Mouse (Mus musculus): ENCODE data around the gene Lamc2.

The Lamc2 gene

DNA sequence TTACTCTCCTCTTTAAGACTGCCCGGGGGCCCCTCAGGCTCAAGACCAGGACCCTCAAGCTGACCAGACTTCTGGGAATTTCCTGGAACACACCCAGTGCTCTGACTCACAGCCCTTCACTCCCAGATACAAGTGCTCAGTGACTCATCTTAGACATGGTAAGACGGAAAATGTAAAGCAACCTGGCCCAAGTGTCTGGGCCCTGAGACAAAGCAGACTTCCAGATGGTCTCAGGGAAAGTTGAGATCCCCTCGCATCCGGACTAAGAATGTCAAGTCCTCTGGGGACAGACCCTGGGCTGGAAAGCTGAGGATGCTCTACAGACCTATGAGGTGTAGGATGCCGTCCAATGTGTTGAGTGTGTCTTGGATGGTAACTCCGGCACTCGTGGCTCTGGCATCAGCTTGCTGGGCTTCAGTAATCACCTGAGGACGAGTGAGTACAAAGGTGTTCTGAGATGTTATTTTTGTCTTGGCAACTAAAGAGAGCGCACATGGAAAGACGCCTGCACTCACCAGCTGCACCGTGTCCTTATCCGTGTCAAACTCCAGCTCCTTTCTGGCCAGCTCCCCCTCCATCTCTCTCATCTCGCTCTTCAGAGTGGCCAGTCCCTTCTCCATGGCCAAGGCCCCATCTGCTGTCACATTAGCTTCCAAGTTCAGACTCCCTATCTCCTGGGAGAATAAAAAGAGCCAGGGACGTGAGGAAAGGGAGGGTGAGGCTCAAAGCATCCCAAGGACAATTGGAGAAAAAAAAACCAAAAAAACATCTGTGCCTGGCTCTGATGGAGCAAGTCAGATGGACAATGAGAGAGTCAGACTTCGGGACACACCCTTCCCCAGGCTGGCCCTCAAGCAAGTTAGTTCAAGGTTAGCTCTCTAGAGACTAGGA lies 59.5 kb downstream of the Lamc2 start:
- DNase-seq = no peak

- no peak for DNase-seq
Observed at GRCm38 (mm10) chr1:153125287-153126275, 60.7 kb downstream of the Lamc2 start.

- no peak for DNase-seq
Observed at GRCm38 (mm10) chr1:153124502-153124901, 61.7 kb downstream of the Lamc2 start.

DNA sequence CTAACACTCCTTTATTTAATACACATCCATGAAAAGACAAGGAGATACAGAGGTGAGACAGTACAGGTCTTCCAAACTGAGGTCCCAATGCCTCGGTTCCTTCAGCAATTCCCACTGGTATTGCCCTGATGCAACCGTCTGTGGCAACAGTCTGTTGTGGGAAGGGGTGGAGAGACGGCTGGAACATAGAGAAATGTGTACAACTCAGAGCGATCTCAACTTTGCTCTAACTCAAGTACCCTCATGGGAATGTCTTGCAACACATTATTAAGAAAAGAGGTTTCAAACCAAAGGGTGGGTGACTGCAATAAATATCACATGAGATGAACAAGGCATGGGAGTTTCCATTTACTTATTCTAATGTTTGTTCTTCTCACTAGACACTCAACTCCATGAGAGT lies 63.5 kb downstream of the Lamc2 start:
- no peak for DNase-seq

GRCm38 (mm10) chr1:153121320-153121719 lies 64.9 kb downstream of the Lamc2 start:
- DNase-seq = no peak

- DNase-seq = no peak
Observed at GRCm38 (mm10) chr1:153120544-153120943, 65.7 kb downstream of the Lamc2 start.

GRCm38 (mm10) chr1:153115315-153115714 lies 70.9 kb downstream of the Lamc2 start:
- no peak for DNase-seq

- no peak for DNase-seq
Observed at GRCm38 (mm10) chr1:153111596-153111995, 74.7 kb downstream of the Lamc2 start.

- no peak for DNase-seq
Observed at GRCm38 (mm10) chr1:153109836-153110235, 76.4 kb downstream of the Lamc2 start.

DNA sequence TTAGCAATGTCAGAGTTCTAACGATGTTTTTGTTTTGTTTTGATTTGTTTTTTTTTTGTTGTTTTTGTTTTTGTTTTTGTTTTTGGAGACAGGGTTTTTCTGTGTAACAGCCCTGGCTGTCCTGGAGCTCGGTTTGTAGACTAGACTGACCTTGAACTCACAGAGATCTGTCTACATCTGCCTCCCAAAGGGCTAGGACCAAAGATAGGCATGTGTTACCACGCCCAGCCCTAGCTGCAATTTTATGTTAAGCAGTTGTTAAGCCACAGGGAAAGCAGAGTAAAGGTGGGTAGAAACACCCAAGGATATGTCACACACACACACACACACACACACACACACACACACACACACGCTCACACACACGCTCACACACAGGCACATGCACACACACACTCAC lies 76.9 kb downstream of the Lamc2 start:
- DNase-seq = no peak

- no peak for DNase-seq
Observed at GRCm38 (mm10) chr1:153107866-153108265, 78.4 kb downstream of the Lamc2 start.

DNA sequence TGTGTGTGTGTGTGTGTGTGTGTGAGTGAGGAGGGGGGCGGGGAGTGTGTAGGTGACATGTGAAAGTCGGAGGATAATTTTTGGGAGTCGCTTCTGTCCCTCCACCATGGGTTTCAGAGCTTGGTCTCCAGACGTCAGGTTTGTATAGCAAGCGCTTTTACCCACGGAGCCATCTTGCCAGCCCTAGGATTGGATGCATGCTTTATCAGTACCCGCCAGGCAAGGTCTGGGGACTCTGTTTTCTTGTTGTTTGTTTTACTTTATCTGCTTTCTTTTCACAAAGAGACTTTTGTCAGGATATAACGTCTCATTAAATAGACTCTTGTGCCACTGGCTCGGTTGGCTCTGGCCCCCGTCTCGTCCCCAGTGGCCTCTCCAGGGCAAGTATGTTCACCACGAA lies 81.4 kb downstream of the Lamc2 start:
- DNase-seq = no peak

GRCm38 (mm10) chr1:153103186-153103554 lies 83.1 kb downstream of the Lamc2 start:
- no peak for DNase-seq

- no peak for DNase-seq
Observed at GRCm38 (mm10) chr1:153102296-153103185, 83.7 kb downstream of the Lamc2 start.

GRCm38 (mm10) chr1:153101327-153101880 lies 84.8 kb downstream of the Lamc2 start:
- peak; percentile 25 for DNase-seq

- no peak for DNase-seq
Observed at GRCm38 (mm10) chr1:153100912-153101311, 85.3 kb downstream of the Lamc2 start.

- DNase-seq = no peak
Observed at GRCm38 (mm10) chr1:153098586-153098985, 87.7 kb downstream of the Lamc2 start.

DNA sequence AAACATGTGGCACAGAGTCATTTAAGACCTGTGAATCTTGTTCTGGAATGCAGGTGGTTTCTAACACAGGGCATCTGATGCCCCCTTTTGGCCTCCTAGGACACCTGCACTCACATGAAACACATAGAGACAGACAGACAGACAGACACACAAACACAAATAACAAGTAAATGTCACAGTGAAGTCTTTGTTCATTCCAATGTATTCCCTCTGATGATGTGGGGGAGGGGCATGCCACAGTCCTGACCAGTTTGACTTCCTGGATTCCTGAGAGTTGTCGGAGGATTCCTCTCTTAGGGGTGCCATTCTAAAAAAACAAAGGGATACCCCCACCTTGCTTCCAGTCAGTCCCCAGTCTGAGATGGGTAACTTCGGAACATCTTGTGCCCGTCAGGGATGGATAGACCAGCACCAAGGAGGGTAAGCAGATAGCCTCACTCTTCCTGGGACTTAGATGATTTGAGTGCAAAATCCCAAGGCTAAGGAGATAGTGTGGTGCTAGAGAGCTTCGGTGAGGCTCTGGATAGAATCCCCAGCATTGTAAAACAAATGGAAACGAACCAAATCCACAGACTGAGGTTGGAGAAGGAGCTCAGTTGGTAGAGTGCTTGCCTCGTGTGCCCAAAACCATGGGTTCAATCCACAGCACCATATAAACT lies 89.1 kb downstream of the Lamc2 start:
- no peak for DNase-seq

DNA sequence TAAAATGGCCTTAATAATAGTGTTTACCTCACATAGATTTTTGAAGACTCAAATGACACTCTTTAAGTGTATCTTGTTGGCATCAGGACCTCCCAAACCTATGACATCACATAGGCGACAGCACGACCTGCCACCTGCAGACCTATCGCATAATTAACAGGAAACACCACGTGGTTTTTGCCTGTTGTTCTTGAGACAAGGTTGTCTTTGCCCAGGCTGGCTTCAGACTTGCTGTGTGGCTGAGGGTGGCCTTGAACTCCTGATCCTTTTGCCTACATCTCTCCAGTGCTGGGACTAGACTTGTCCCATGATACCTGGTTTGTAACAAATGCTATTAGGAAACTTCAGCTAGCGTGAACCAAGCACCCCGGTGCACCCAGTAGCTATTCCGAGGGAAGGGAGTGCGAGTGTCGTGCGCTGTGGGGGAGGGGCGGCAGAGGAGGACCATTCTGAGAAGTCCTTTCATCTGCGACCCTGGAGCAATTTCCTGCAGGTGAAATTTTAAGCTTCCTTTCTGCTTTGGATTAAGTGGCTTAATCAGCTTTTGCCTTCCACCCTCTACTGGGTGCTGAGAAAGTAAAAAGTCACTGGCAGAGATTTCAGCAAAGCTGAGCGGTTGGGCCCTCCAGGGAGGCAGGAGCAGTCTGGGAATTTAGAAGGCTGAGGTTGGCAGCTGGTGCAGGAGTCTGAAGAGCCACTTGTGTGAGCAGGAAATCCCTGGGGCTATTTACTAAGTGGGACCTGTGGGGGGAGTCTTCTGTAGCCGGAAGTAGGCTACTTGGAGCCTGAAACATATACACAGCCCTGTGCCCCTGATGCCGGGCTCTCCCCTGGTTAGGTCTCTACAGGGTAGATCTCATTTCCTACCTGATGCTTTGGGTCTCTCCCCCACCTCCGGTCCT lies 90.2 kb downstream of the Lamc2 start:
- no peak for DNase-seq

GRCm38 (mm10) chr1:153095328-153095727 lies 90.9 kb downstream of the Lamc2 start:
- DNase-seq = no peak

All from right cerebral cortex, postnatal 25 days (tissue).